Mouse (Mus musculus) gastrocnemius, adult 2 months (tissue): ENCODE results near the gene Gm10300. TPM values are rescaled to one million over a fixed set of nuclear protein-coding genes. Genes with fewer than 3 reads are reported as not detected.
A peak's percentile ranks its signal among the peaks of the same experiment; 100 is the strongest.

Source experiments
- DNase-seq: peaks from one replicate; pipeline ENCODE4 v3.0.0; 2022
- H3K27ac ChIP-seq: fragments of 200-600 bp; 2 replicates; pipeline ENCODE4 v1.8.1; 2022; ENCODE audit warnings: mild to moderate bottlenecking
- H3K4me3 ChIP-seq: fragments of 200-600 bp; 2 replicates; pipeline ENCODE4 v1.8.1; 2022; ENCODE audit warnings: mild to moderate bottlenecking, moderate library complexity
- CTCF ChIP-seq: fragments of 200-600 bp; IDR thresholded peaks from 2 replicates; pipeline ENCODE4 v1.8.1; 2022; ENCODE audit warnings: antibody characterized with exemption, mild to moderate bottlenecking, moderate library complexity
- intact Hi-C: fragments of 180-260 bp; cut with DNase I; formaldehyde crosslinking; loops from one replicate; pipeline ENCODE4 v1.15.1; 2025
- total RNA-seq, 2 experiments: library from RNA; stranded (reverse); gene quantifications; 2 replicates each; pipeline ENCODE4 v1.2.3; 2021

Gene Gm10300
- total RNA-seq, 2 experiments from 2014 or later, result 0.08 TPM; not detected in 1

DNA sequence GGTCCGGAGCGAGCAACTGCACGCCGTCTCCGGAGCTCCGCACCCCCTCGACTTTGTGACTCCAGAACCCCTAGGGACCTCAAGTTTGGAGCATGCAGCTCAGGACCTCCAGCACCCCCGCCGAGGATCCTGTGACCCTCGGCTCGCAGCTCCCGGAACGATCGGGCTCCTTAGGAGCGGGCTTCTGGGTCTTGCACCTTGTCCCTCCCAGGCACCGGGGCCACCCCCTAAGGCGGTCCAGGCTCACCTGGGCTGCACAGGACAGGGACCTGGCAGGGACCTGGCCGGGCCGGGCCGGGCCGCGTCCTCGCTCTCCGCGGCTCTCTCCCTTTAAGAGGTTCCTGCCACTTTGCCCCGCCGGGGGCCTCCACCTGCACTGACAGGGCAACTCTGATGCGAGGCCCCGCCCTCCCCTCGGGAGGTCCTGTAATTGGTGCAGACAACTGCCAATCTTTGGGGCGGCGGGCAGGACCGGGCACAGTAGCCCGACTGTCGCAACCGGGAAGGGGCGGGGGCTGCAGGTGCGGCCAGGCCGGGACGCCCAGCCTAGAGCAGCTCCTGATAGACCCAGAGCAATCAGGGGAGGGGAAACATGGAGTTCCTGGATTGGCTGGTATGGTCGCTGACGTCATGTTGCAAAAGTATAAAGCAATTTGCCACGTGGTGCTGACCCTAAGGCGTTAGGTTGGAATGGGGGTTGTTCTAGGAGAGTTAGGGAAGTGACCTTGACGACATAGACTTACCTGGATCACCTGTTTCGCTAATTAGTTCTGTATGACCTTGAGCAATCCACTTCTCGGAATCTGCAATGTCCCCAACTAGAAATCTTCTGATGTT is 654 bp downstream of the Gm10300 start, which contains the start of gene Epb41:
Gene Epb41, minus strand, starts transcription at position 389 of the 837 bp plus-strand sequence.
- peak; percentile 99 for DNase-seq
- Histone ChIP-seq H3K4me3 (peak within 1 kb of the TSS; percentile 96), H3K27ac (peak within 1 kb of the TSS; percentile 99)
- intact Hi-C loops, result loop anchor here (5.0 kb wide), 2 partner anchors 38 to 158 kb away; no protein-coding TSS in a partner anchor
- TF ChIP-seq CTCF, result peak; percentile 9; the same call in 1 of the 2 replicates

- Histone ChIP-seq H3K4me3 (peak overlapping the region; percentile 96), H3K27ac (peak overlapping the region; percentile 99)
- intact Hi-C loops, result loop anchor here (5.0 kb wide), 2 partner anchors 38 to 158 kb away; no protein-coding TSS in a partner anchor
- TF ChIP-seq CTCF, result no peak
- DNase-seq, result no peak
Measured at GRCm38 (mm10) chr4:132075796-132076195, 1.3 kb downstream of the Gm10300 start.

- peak; percentile 58 for DNase-seq
- intact Hi-C loops, result loop anchor here (5.0 kb wide), 2 partner anchors 39 to 159 kb away; no protein-coding TSS in a partner anchor
- peak overlapping the region; percentile 22; the same call in 1 of the 2 replicates for H3K4me3 ChIP-seq
- H3K27ac ChIP-seq, result peak overlapping the region; percentile 99
- TF ChIP-seq CTCF, result no peak
Measured at GRCm38 (mm10) chr4:132076480-132077405, 2.2 kb downstream of the Gm10300 start.

DNA sequence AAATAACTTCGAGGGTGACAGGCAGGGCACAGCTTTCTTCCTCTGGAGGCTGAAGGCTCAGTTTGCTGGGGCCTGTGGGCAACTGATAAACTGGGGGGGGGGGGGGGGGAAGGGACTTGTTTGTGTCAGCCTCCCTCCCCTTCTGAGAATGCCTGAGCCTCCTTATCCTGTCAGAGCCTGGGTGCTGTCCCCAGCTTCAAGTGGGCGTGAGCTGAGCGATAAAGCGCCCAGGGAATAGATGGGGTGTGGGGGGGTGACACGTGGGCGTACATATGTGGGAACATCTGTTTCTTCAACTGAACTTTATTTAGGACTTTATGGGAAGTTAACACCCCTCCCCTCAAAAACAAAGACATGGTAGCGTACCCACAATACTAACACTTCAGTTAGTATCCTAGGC is 2.9 kb downstream of the Gm10300 start:
- Histone ChIP-seq H3K27ac (peak overlapping the region; percentile 99), H3K4me3 (no peak overlapping the region)
- no peak for TF ChIP-seq CTCF
- intact Hi-C loops, result loop anchor here (5.0 kb wide), 2 partner anchors 40 to 160 kb away; no protein-coding TSS in a partner anchor
- no peak for DNase-seq

DNA sequence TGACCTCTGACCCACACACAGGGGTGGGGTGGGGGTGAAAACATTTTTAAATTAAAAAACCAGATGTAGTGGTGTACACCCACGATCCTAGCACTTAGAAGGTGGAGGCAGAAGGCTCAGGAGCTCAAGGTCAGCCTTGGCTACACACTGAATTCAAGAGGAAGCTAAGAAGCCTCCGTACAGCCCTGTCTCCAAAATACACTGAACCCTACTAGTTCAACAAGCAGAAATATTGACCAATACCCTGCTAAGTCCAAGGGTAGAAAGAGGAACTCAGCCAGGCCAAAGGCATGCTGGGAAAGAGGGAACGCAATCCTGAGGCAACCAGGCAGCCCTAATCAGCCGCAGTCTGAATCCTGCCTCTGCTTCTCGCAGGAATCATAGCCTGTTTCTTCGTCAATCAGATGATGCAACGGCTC is 3.8 kb downstream of the Gm10300 start:
- peak overlapping the region; percentile 55 for H3K27ac ChIP-seq

DNA sequence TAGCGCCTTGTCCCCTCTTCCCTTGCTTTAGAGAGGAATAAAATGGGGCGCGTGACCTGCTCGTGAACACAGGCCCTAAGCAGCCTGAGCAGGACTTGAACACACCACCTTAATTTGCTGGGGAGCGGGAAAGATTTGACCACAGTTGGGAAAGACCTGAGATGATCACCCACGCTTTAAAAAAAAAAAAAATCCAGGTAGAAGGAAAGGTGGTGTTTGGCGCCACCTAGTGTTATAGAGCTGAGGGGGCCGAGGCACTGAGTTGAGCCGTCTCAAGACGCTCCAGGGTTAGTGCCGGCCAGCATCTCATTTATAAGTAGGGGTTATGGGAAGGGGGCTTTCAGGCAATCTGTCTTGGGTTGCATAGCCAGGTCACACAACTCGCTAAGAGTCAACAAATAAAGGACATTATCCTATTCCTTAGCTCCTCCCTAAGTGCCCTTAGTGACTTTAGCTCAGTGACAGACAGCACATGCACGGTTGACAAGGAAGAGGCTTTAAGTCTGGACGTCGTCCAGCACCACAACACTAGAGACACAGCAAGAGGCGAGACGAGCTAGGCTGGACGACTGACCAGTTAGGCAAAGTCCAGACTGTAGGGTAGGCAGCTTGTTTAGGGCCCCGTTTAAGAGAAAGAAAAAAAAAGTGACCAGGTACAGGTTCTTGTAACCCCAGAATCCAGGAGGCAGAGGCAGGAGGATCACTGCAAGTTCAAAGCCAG is 5.2 kb downstream of the Gm10300 start:
- H3K4me3 ChIP-seq, result no peak overlapping the region
- intact Hi-C loops, result loop anchor here (1.0 to 10.0 kb wide), 5 partner anchors 42 to 265 kb away; no protein-coding TSS in a partner anchor
- DNase-seq, result peak; percentile 74

More for the DNA sequence above, 3.8 kb downstream of the Gm10300 start:
- H3K4me3 ChIP-seq, result no peak overlapping the region
- DNase-seq, result no peak
- TF ChIP-seq CTCF, result no peak
- intact Hi-C loops, result loop anchor here (5.0 kb wide), 2 partner anchors 41 to 161 kb away; no protein-coding TSS in a partner anchor

DNA sequence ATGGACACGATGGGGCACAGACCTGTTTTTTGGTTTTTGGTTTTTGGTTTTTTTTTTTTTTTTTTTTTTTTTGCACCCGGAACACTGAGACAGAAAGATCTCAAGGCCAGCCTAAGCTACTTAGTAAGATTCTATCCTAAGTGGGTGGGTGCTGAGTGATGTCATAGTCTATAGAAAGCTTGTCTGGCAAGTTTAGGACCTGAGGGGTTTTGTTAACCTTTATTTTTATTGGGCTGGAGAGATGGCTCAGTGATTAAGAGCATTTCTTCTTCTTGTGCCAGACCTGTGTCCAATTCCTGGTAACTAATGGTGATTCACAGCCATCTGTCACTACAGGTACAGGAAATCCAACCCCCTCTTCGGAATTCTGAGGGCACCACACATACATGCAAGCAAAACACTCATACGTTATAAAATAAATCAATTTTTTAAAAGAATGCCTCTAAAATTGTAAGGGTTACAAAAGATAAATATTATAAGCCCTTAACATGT is 6.0 kb downstream of the Gm10300 start:
- TF ChIP-seq CTCF, result no peak
- no peak for DNase-seq
- intact Hi-C loops, result loop anchor here (1.0 to 10.0 kb wide), 2 partner anchors 220 to 264 kb away; no protein-coding TSS in a partner anchor

More for the DNA sequence above, 5.2 kb downstream of the Gm10300 start:
- TF ChIP-seq CTCF, result peak; percentile 94
- H3K27ac ChIP-seq, result no peak overlapping the region

DNA sequence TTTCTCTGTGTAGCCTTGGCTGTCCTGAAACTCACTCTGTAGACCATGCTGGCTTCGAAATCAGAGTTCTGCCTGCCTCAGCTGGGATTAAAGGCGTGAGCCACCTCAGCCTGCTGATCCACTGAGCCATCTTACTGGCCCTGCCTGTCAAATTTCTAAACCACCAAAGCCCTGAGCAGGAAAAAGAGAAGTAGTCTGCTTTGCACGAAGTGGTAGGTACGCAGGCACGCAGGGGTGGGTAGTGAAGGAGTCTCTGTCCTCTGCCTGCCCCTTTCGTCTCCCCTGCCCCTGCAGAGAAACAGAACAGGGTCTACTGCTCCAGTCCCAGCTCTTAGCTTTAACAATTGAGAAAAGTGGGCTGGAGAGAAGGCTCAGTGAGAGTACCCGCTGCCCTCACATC is 10.6 kb downstream of the Gm10300 start:
- intact Hi-C loops, result loop anchor here (10.0 kb wide), 1 partner anchor 260 kb away; no protein-coding TSS in a partner anchor
- Histone ChIP-seq H3K4me3 (no peak overlapping the region), H3K27ac (no peak overlapping the region)
- DNase-seq, result no peak
- TF ChIP-seq CTCF, result no peak

More for the DNA sequence above, 6.0 kb downstream of the Gm10300 start:
- Histone ChIP-seq H3K27ac (no peak overlapping the region), H3K4me3 (no peak overlapping the region)

DNA sequence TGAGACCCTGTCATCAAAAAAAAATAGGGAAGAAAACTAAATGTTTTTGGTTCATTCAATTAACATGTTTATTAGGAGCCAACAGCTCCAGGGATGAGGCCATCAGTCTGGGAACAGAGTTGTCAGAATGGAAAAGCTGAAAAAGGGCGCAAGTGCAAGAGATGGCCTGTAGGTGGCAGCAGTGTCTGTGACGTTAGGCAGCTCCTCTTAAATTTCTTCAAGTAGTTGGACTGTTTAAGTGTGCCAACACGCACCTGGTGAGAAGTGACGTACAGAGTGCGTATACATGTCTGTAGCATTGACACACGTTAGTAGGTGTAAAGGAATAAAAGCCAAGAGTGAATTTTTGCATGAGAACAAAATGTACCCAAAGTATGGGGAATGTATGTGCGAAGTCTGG is 14.4 kb downstream of the Gm10300 start:
- Histone ChIP-seq H3K4me3 (no peak overlapping the region), H3K27ac (no peak overlapping the region)
- peak; percentile 64 for DNase-seq
- TF ChIP-seq CTCF, result peak; percentile 91; the same call in 1 of the 2 replicates
- intact Hi-C loops, result loop anchor here (1.0 to 10.0 kb wide), 2 partner anchors 89 to 256 kb away; no protein-coding TSS in a partner anchor

DNA sequence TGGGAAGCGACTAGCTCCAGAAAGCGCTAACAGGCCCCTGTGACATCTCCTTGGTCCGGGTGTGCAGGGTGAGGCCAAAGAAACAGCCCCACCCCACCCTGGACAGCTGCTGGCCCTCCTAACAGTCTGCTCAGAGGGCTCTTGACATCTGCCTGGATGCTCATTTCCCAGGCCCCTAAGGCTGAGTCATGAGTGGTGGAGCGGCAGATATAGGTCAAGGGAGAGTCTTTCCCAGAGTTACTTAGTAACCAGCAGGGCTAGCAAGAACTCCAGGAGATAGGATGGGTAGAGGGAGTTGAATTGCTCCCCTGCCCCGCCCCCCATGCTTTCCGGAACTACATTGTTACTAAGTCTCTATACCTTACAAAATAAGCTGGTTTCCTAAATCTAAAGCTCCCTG is 18.6 kb downstream of the Gm10300 start:
- intact Hi-C loops, result no loop called here

GRCm38 (mm10) chr4:132093928-132094327 is 19.4 kb downstream of the Gm10300 start:
- DNase-seq, result no peak
- no peak for TF ChIP-seq CTCF
- intact Hi-C loops, result no loop called here
- Histone ChIP-seq H3K27ac (no peak overlapping the region), H3K4me3 (no peak overlapping the region)

More for the DNA sequence above, 18.6 kb downstream of the Gm10300 start:
- TF ChIP-seq CTCF, result no peak
- no peak overlapping the region for H3K27ac ChIP-seq
- peak; percentile 42 for DNase-seq
- no peak overlapping the region for H3K4me3 ChIP-seq
